Mouse (Mus musculus) hindbrain, embryonic 10.5 days (tissue): ENCODE data around the gene Tmub2. TPM values are rescaled to one million over a fixed set of nuclear protein-coding genes. Genes with fewer than 3 reads are reported as not detected.

Experiments
- DNase-seq: peaks from one replicate; pipeline ENCODE4 v3.0.0-alpha.2; 2017; ENCODE audit warnings: low spot score
- H3K27ac ChIP-seq: fragments of 300-500 bp; sonication (generic); 2 replicates; pipeline ENCODE4 v1.5.1; 2016; ENCODE audit warnings: mild to moderate bottlenecking, moderate library complexity
- H3K27me3 ChIP-seq: fragments of 300-500 bp; sonication (generic); 2 replicates; pipeline ENCODE4 v1.6.1; 2016; ENCODE audit warnings: mild to moderate bottlenecking; ENCODE audit not compliant: poor library complexity, insufficient read depth, severe bottlenecking
- H3K36me3 ChIP-seq: fragments of 300-500 bp; sonication (generic); 2 replicates; pipeline ENCODE4 v1.6.1; 2016; ENCODE audit warnings: mild to moderate bottlenecking, moderate library complexity
- H3K4me1 ChIP-seq: fragments of 300-500 bp; sonication (generic); replicated peaks from 2 replicates; pipeline ENCODE4 v1.6.1; 2016; ENCODE audit warnings: mild to moderate bottlenecking
- H3K4me3 ChIP-seq: fragments of 300-500 bp; sonication (generic); 2 replicates; pipeline ENCODE4 v1.5.1; 2016; ENCODE audit warnings: mild to moderate bottlenecking, moderate library complexity
- H3K9me3 ChIP-seq: fragments of 300-500 bp; sonication (generic); 2 replicates; pipeline ENCODE4 v1.6.1; 2016; ENCODE audit warnings: mild to moderate bottlenecking, moderate library complexity
- WGBS: fragments of 180-500 bp; shearing (Covaris S2); methylation state at CpG from one replicate; pipeline ENCODE4 v1.1.7; 2016; 5-methylcytosine and 5-hydroxymethylcytosine counted together
- polyA plus RNA-seq: library from polyadenylated mRNA; unstranded; fragments of >200 nt; fragmentation: Nextera tagmentation; extraction: Ambion mirVana; gene quantifications from 2 replicates; pipeline ENCODE4 v1.2.1, GENCODE M21; 2016

Tmub2 gene
- polyA plus RNA-seq, 1 experiment from 2014 or later: 69.6 TPM

DNA sequence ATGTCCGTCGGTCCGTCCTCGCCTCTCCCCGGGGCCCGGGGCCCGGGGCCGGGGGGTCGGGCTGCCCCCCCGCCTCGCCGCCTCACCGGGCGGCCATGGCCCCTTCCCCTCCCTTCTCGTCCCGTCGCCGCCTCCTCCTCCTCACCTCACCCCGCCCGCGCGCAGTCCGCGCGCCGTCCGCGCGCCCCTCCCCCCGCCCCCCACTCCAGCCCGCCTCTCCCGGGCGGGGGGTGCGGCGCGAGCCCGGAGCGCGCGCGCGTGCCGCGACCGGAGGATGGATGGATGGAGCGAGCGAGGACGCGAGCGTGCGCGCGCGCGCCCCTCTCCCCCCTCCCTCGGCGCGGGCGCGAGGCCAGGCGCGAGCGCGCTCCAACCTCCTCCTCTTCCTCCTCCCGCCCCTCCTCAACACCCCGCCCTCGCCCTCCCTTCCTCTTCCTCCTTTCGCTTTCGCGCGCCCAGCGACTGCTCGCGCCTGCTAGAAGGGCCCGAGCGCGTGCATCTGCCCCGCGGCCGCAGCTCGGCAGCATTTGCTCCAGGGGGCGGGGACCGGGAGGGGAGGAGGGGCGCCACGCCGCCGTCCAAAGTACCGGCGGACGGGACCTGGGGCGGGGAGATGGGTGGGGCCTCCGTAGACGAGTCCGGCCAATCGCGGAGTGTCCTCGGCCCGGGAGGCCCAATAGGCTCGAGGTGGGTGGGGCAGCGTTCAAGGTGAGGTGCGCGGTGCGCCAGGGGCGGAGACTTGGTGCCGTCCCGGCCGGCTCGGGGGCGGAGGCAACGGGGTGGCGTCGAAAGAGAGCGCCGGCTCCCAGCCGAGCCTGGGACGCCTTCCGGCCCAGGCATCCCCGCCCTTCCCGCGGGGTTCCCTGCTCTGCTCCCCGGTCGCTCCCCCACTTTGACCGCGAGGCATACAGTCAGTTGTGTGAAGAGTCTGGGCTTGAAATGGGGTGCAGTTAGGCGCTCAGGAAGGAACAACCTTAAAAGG is 12.1 kb downstream of the Tmub2 start, which contains the start of gene Atxn7l3:
Gene Atxn7l3 (minus strand): TSS at position 141 of the 982 bp plus-strand sequence.
- Histone ChIP-seq H3K9me3 (no peaks in the 10 kb centered on the region), H3K4me1 (peaks cover 39% of the 10 kb centered on the region), H3K27ac (peak within 1 kb of the TSS; percentile 98), H3K27me3 (no peaks in the 10 kb centered on the region), H3K36me3 (peaks cover 33% of the 10 kb centered on the region), H3K4me3 (peak within 1 kb of the TSS; percentile 84)
- under 1% methylated on average over 115 of the region's 125 CpGs for WGBS
- peak; percentile 99 for DNase-seq

DNA sequence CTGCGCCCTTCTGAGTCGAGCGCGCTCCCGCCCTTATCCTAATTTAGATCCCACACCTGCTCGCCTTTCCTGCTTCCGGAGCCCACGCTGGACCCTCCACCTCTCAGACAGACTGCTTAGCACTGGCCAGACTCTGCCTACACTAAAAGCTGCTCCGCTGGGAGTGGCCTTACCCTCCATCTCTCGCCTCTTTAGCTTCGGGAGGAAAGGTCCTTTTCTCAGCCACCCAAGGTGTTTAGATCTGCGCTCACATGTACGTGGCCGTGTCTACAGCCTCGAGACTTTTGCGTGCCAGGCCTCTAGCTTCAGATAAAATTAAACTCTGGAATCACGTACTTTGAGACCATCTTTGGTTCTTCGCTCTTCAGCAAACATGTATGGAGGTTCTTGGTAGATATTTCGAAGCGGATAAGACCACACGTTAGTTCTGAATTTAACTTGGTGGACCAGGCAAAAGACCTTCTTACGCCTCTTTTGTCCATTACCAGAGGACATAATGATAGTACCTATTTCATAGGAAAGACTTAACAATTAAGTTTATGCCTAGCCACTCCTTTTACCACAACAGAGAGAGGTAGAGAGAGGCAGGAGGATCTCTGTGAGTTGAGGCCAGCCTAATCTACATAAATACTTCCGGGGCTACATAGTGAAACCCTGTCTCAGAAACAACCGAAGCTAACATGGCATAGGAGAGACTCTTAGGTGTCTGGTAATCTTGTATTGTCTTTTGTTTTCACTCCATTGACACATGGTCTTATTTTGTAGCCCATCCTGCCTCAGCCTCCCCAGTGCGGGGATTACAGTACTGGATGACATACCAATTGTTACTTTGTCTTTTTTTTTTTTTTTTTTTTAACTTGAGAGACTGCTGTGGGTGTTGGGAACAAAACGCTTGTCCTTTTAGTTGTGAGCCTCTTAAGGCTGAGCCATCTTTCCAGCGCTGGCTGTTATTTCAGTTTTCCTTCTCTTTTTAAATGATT is 13.1 kb downstream of the Tmub2 start:
- peaks cover 39% of the 10 kb centered on the region for H3K4me1 ChIP-seq
- peak overlapping the region; percentile 98 for H3K27ac ChIP-seq
- H3K4me3 ChIP-seq: peak overlapping the region; percentile 84
- no peaks in the 10 kb centered on the region for H3K27me3 ChIP-seq
- peaks cover 22% of the 10 kb centered on the region for H3K36me3 ChIP-seq
- WGBS: 29% methylated on average over 27 of the region's 27 CpGs
- no peaks in the 10 kb centered on the region for H3K9me3 ChIP-seq
- DNase-seq: no peak

DNA sequence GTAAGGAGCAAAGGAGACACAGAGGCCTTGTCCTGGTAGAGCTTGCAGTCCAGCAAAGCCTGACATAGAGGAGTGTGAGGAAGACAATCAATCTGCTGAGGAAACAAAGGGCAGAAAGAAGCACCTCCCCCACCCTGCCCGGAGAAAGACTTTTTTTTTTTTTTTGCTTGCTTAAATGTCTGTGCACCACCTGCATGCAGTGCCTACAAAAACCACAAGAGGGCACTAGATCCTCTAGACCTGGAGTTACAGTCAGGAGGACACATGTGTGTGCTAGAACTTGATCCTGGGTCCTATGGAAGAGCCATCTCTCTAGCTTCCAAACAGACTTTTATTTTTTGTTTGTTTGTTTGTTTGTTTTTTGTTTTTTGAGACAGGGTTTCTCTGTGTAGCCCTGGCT is 15.1 kb downstream of the Tmub2 start:
- DNase-seq: peak; percentile 73
- 16% methylated on average over 1 of the region's 1 CpGs for WGBS
- Histone ChIP-seq H3K4me1 (peaks cover 28% of the 10 kb centered on the region), H3K9me3 (no peaks in the 10 kb centered on the region), H3K36me3 (peaks cover 4% of the 10 kb centered on the region), H3K27me3 (no peaks in the 10 kb centered on the region), H3K4me3 (no peak overlapping the region), H3K27ac (peak overlapping the region; percentile 17)

DNA sequence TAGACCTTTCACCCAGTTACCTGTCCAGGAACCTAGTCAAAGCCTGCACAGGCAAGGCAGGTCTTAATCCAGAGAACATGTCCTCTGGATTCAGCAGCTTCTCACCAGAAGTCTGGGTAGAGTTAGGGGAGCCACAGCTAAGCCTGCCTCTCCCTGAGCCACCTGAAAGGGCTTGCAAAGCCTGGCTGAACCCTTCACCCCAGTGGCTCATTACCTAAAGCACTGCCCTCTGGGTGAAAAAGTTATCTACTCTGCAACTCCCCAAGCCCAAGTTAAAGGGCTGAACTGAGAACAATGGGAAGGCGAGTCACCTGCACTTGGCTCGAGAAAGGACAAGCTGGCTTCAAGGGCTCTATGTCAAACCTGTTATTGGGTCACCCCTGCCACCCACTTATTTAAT is 19.4 kb downstream of the Tmub2 start:
- no peak overlapping the region for H3K4me3 ChIP-seq
- peaks cover 21% of the 10 kb centered on the region for H3K4me1 ChIP-seq
- WGBS: 51% methylated on average over 2 of the region's 2 CpGs
- no peaks in the 10 kb centered on the region for H3K9me3 ChIP-seq
- H3K36me3 ChIP-seq: peaks cover 41% of the 10 kb centered on the region
- H3K27me3 ChIP-seq: no peaks in the 10 kb centered on the region
- DNase-seq: no peak
- no peak overlapping the region for H3K27ac ChIP-seq

DNA sequence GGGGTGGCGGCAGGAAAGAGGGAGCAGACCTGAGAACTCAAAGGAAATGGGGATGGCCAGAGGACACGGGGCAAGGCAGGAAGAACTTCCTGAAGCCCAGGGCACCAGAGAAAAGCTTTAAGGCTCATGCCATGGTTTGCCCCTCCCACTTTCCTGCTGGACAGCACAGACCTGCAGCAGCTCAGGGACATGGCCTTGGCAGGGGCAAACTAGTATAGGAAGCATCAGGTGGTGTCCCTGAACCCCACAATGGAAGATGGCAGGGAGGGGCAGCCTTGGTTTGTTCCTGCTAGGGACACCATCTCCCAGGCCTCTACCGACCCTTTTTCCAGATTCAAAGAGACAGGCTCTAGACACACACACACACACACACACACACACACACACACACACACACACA is 20.6 kb downstream of the Tmub2 start:
- no peak overlapping the region for H3K27ac ChIP-seq
- no peak overlapping the region; the same call in 1 of the 2 replicates for H3K4me3 ChIP-seq
- peaks cover 29% of the 10 kb centered on the region for H3K4me1 ChIP-seq
- 73% methylated on average over 3 of the region's 3 CpGs for whole genome bisulfite sequencing
- H3K27me3 ChIP-seq: no peaks in the 10 kb centered on the region
- no peaks in the 10 kb centered on the region for H3K9me3 ChIP-seq
- no peak for DNase-seq
- H3K36me3 ChIP-seq: peaks cover 52% of the 10 kb centered on the region

DNA sequence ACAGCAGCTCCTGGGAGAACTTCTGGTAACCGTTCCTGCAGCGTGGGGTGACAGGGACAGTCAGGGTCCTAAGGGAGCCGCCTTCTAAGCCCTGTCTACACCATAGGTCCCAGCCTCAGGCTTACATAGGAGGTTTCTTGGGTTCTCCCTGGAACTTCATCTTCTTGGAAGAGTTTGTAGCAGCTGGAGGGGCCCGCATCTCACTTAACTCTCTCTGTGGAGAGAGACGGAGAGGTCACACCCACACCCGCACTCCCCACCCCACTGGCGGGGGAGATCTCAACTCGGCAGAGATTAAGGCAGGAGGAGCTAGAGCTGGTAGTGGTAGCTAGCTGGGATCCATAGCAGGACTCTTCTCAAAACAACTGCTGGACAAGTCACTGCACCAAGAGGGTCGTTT is 23.4 kb downstream of the Tmub2 start:
- Histone ChIP-seq H3K27ac (0 out of 2 replicates have a peak overlapping the region, but pooled peaks have one; percentile 16), H3K36me3 (peaks cover 80% of the 10 kb centered on the region), H3K9me3 (no peaks in the 10 kb centered on the region), H3K27me3 (no peaks in the 10 kb centered on the region), H3K4me1 (peaks cover 47% of the 10 kb centered on the region), H3K4me3 (no peak overlapping the region)
- no peak for DNase-seq
- 87% methylated on average over 9 of the region's 9 CpGs for WGBS

DNA sequence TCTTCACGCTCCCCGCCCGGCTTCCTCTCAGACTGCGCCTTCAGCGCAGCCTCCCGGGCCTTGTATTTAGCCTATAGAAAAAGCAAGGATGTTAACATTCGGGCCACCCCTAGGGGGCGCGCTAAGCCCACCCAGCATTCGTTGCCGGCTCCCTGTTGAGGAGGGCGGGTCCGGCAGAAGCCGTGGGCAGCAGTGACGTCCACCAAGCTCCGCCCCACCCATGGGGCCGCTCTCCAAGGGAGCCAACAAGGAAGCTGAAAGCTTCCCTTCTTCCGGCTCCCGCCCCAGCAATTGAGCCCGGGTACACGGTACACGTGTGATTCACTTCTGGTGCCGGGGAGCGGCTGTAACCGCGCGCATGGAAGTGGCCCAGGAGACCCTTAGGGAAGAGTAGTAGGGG is 24.2 kb downstream of the Tmub2 start:
- H3K4me1 ChIP-seq: peaks cover 47% of the 10 kb centered on the region
- peak; percentile 97 for DNase-seq
- H3K36me3 ChIP-seq: peaks cover 88% of the 10 kb centered on the region
- H3K4me3 ChIP-seq: peak overlapping the region; percentile 46
- H3K9me3 ChIP-seq: no peaks in the 10 kb centered on the region
- H3K27ac ChIP-seq: peak overlapping the region; percentile 57
- no peaks in the 10 kb centered on the region for H3K27me3 ChIP-seq
- 1% methylated on average over 27 of the region's 27 CpGs for WGBS

DNA sequence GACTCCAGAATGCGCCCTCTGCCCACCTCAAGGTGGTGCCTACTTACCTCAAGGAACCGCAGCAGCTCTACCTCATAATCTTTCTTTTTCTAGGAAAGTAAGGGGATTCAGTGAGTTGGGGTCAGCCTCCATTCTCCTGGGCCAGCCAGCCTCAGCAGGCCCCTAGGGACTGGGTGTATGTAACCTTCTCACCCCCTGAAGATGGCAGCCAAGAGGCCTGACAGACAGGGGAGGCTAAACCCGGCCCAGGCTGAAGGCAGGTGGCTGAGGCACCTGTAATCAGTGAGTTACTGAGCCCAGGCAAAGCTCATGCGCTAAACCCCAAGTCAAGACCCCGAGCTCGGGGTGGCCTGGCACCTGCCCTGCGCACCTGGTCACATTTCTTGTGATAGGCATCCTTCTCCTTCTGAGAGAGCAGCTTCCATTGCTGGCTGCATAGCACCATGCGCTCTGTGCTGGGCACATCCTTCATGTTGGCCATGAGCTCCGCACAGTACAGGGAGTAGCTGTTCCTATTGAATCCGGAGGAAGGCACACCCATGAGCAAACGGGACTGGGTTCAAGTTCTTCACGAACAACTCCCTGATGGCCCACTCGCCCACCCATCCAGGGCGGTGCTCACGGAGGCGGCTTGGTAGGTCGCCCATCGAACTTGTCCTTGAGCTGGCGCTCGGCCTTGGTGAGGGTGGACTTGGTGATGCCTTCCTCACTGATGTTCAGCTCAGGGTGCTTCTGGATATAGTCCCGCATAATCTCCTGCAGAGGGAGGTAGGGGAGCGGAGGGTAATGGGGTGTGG is 25.3 kb downstream of the Tmub2 start:
- peak overlapping the region; percentile 66; the same call in 1 of the 2 replicates for H3K27ac ChIP-seq
- no peak for DNase-seq
- H3K36me3 ChIP-seq: peaks cover 96% of the 10 kb centered on the region
- no peaks in the 10 kb centered on the region for H3K27me3 ChIP-seq
- peaks cover 51% of the 10 kb centered on the region for H3K4me1 ChIP-seq
- 87% methylated on average over 22 of the region's 22 CpGs for WGBS
- H3K9me3 ChIP-seq: no peaks in the 10 kb centered on the region
- H3K4me3 ChIP-seq: peak overlapping the region; percentile 46

DNA sequence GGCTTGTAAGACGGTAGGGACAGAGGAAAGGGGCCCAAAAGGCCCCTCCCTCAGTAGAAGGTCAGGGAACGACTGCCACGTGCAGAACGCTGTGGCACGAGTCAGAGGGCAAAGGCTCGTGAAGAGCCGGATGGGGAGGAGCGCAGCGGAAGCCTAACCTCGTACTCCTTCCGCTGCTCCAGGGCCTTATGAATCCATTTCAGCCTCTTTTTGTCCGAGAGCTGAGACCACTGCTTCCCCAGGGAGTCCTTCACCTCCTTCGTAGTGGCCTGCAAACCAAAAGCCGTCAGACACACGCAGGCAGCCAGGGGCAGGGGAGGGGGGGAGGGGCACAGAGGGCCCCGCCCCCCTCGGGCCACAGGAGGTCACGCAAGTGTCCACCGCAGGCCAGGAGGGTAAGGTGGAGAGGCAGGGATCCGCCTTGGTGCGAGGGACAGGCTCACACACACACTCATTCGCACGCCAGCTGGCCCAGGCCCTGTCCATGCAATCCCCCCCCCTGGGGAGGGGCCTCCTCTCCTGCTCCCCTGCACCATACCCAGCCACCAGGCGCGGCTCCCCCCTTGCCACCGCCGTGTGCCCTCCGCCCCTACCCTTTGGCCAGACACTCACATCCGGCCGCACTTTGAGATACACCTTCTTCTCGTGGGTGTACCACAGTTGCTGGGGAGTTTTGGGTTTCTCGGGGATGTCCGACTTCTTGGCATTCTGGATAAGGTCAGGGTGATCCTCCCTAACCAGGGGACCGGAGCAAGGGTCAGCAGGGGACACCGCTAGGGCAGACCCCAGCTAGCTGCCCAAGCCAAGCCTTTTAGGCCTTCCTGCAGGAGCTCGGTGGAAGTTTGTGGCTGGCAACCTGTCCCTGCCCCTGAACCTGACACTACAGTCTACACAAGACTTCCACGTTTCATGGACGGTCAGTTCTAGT is 26.3 kb downstream of the Tmub2 start:
- peak overlapping the region; percentile 46; the same call in 1 of the 2 replicates for H3K4me3 ChIP-seq
- H3K4me1 ChIP-seq: peaks cover 60% of the 10 kb centered on the region
- H3K36me3 ChIP-seq: peaks cover 94% of the 10 kb centered on the region
- no peaks in the 10 kb centered on the region for H3K27me3 ChIP-seq
- H3K9me3 ChIP-seq: no peaks in the 10 kb centered on the region
- no peak for DNase-seq
- WGBS: 42% methylated on average over 38 of the region's 38 CpGs
- peak overlapping the region; percentile 66 for H3K27ac ChIP-seq

DNA sequence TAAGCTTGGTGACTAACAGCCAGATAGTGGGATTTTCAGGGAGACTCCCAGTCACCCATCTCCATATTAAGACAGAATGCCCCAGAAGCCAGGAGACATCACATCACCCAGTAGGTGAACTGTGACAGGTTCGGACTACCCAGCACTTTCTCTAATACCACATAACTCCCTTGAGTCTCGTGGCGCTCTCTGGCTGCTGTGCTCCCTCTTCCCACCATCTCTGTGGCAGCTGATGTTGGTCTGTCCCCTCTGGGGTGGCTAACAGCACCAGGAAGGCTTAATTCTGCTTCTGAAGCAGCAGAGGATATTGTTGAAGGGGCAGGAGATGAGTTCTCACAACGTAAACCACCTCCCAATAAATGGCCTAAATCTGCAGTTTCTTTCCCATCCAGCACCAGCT is 27.2 kb downstream of the Tmub2 start:
- no peaks in the 10 kb centered on the region for H3K27me3 ChIP-seq
- DNase-seq: no peak
- H3K4me3 ChIP-seq: no peak overlapping the region
- H3K27ac ChIP-seq: no peak overlapping the region
- peaks cover 84% of the 10 kb centered on the region for H3K36me3 ChIP-seq
- no peaks in the 10 kb centered on the region for H3K9me3 ChIP-seq
- 85% methylated on average over 4 of the region's 4 CpGs for WGBS
- H3K4me1 ChIP-seq: peaks cover 63% of the 10 kb centered on the region

DNA sequence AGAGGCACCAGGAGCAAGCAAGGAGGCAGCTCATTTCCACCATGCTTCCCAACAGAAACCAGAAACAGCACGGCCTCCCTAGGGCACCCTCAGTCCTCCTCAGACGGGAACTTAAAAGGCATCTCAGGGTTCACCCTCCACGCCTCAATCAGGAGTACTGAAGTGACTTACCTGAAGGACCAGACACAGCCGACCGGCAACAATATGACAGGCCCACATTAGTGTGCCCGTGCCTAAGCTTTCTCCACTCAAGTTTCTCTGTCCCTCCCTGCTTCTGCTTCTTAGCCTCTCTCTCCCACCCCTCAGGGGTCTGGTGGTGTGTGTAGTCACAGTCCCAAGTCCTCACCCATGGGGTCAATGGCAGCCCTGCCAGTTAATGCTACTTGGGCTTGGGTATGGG is 27.9 kb downstream of the Tmub2 start:
- Histone ChIP-seq H3K4me1 (peaks cover 63% of the 10 kb centered on the region), H3K36me3 (peaks cover 78% of the 10 kb centered on the region), H3K4me3 (no peak overlapping the region), H3K9me3 (no peaks in the 10 kb centered on the region), H3K27me3 (no peaks in the 10 kb centered on the region), H3K27ac (no peak overlapping the region)
- no peak for DNase-seq
- WGBS: 90% methylated on average over 6 of the region's 6 CpGs
